Mouse (Mus musculus): ENCODE measurements around the gene Kctd5. TPM values are rescaled to one million over a fixed set of nuclear protein-coding genes. Genes with fewer than 3 reads are reported as not detected.

Kctd5 gene
- polyA plus RNA-seq (2012; rRNA removed) = 51.8 and 52.0 TPM in 2 replicates

GRCm38 (mm10) chr17:24072919-24073696 lies at the start of gene Kctd5:
Kctd5 (minus strand) TSS chr17:24073485.

GRCm38 (mm10) chr17:24037844-24038243 lies 35.4 kb downstream of the Kctd5 start, which contains the start of gene Prss27:
Prss27 (plus strand) TSS chr17:24038144.

DNA sequence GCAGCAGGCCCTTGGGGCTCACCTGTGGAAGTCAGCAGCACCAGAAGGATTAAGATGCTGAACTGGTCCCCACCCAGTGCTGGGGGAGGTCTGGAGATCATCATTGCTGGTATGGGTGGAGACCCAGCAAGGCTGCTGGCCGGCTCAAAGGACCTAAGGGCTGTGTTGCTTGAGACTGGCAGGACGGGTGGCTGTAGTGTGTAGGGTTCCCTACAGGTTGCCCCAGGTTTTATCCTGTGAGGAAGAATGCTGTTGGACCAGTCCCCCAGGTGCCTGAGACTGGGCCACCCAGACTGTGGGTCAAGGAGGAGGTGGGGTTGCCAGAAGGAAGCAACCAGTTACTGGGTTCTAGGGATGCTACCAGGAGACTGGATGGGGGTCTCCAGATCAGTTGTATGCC lies 75.4 kb downstream of the Kctd5 start, which contains the start of gene Prss22:
TSS of gene Prss22 (minus strand) at position 200 of the 400 bp plus-strand sequence.

Other genes starting within 250 kb of the Kctd5 start
- 548 and 704 TPM in 2 replicates for gene Elob, start 244.3 kb downstream of the Kctd5 start, polyA plus RNA-seq (2012; rRNA removed)
- 0.15 and 0.17 TPM in 2 replicates for gene Prss33, start 237.4 kb downstream of the Kctd5 start, polyA plus RNA-seq (2012; rRNA removed)
- 0.71 and 1.6 TPM in 2 replicates for gene Prss32, start 229.6 kb downstream of the Kctd5 start, polyA plus RNA-seq (2012; rRNA removed)
- 0.32 and 0.58 TPM in 2 replicates for gene Prss41, start 229.3 kb downstream of the Kctd5 start, polyA plus RNA-seq (2012; rRNA removed)
- gene Prss21, start 205.4 kb downstream of the Kctd5 start, polyA plus RNA-seq (2012; rRNA removed) = not detected in 2 replicates
- 1.0 and 5.2 TPM in 2 replicates for gene Dcpp1, start 192.6 kb downstream of the Kctd5 start, polyA plus RNA-seq (2012; rRNA removed)
- 1.0 and 1.4 TPM in 2 replicates for gene Dcpp2, start 192.6 kb downstream of the Kctd5 start, polyA plus RNA-seq (2012; rRNA removed)
- 7.0 and 7.8 TPM in 2 replicates for gene Dcpp3, start 156.0 kb downstream of the Kctd5 start, polyA plus RNA-seq (2012; rRNA removed)
- gene Sbp, start 131.8 kb downstream of the Kctd5 start, polyA plus RNA-seq (2012; rRNA removed) = not detected in 2 replicates
- 0.26 TPM in 1 of 2 replicates, not detected in the other for gene Sbpl, start 118.2 kb downstream of the Kctd5 start, polyA plus RNA-seq (2012; rRNA removed)
- 3.5 and 5.3 TPM in 2 replicates for gene Prss30, start 92.9 kb downstream of the Kctd5 start, polyA plus RNA-seq (2012; rRNA removed)
- 0.81 and 0.92 TPM in 2 replicates for gene Prss22, start 75.4 kb downstream of the Kctd5 start, polyA plus RNA-seq (2012; rRNA removed)
- 0.39 and 0.77 TPM in 2 replicates for gene Prss27, start 35.3 kb downstream of the Kctd5 start, polyA plus RNA-seq (2012; rRNA removed)
- 21.1 and 22.9 TPM in 2 replicates for gene Pdpk1, start 77.4 kb upstream of the Kctd5 start, polyA plus RNA-seq (2012; rRNA removed)
- 80.4 and 91.4 TPM in 2 replicates for gene Amdhd2, start 90.3 kb upstream of the Kctd5 start, polyA plus RNA-seq (2012; rRNA removed)
- gene Atp6v0c, start 96.2 kb upstream of the Kctd5 start, polyA plus RNA-seq (2012; rRNA removed) = 1,050 and 1,217 TPM in 2 replicates
- gene Tbc1d24, start 132.1 kb upstream of the Kctd5 start, polyA plus RNA-seq (2012; rRNA removed) = 41.6 and 41.7 TPM in 2 replicates
- 10.8 and 13.0 TPM in 2 replicates for gene Ntn3, start 136.0 kb upstream of the Kctd5 start, polyA plus RNA-seq (2012; rRNA removed)
- 22.5 and 22.7 TPM in 2 replicates for gene Tedc2, start 147.4 kb upstream of the Kctd5 start, polyA plus RNA-seq (2012; rRNA removed)
- 9.7 and 17.0 TPM in 2 replicates for gene Ccnf, start 178.0 kb upstream of the Kctd5 start, polyA plus RNA-seq (2012; rRNA removed)

All from ovary, adult 2 months (tissue).